Mouse (Mus musculus) gastrocnemius, adult 8-10 months (tissue): Measurements from ENCODE around the gene Efhb. TPM values are rescaled to one million over a fixed set of nuclear protein-coding genes. Genes with fewer than 3 reads are reported as not detected.

Experiments used
- DNase-seq, 2 experiments: peaks; one replicate each; pipeline ENCODE4 v3.0.0; 2022; ENCODE audit warnings: low spot score in 2 of 2
- total RNA-seq, 4 experiments: library from RNA; stranded (reverse); gene quantifications; 2 replicates each; pipeline ENCODE4 v1.2.4; 2022

Gene Efhb
- total RNA-seq: under 1 TPM in 2 of 4 experiments, not detected in 2; 0.08 to 0.11 TPM

GRCm38 (mm10) chr17:53462603-53463495 is at the start of gene Efhb:
Gene Efhb (minus strand): TSS chr17:53463321.
- peak; percentile 82 to 84 for DNase-seq

GRCm38 (mm10) chr17:53512311-53512951 is 49.3 kb upstream of the Efhb start:
- no peak for DNase-seq

GRCm38 (mm10) chr17:53502966-53503365 is 39.8 kb upstream of the Efhb start:
- no peak for DNase-seq

GRCm38 (mm10) chr17:53489007-53489378 is 25.9 kb upstream of the Efhb start:
- no peak for DNase-seq

GRCm38 (mm10) chr17:53488291-53489006 is 25.3 kb upstream of the Efhb start:
- DNase-seq: no peak

- no peak for DNase-seq
Measured at GRCm38 (mm10) chr17:53480433-53480832, 17.3 kb upstream of the Efhb start.

- DNase-seq: peak; percentile 22 to 38
Measured at GRCm38 (mm10) chr17:53479604-53480041, 16.5 kb upstream of the Efhb start.

GRCm38 (mm10) chr17:53478858-53479603 is 15.9 kb upstream of the Efhb start, which contains the start of gene Rab5a:
Gene Rab5a (plus strand): TSS chr17:53479234.
- DNase-seq: peak; percentile 98 to 99

GRCm38 (mm10) chr17:53478066-53478857 is 15.1 kb upstream of the Efhb start:
- DNase-seq: no peak

- DNase-seq: no peak
Measured at GRCm38 (mm10) chr17:53468697-53469096, 5.6 kb upstream of the Efhb start.

GRCm38 (mm10) chr17:53465569-53465968 is 2.4 kb upstream of the Efhb start:
- DNase-seq: no peak

GRCm38 (mm10) chr17:53463496-53463840 is 347 bp upstream of the Efhb start:
- DNase-seq: no peak

GRCm38 (mm10) chr17:53456742-53457141 is 6.4 kb downstream of the Efhb start:
- DNase-seq: no peak

- DNase-seq: no peak
Measured at GRCm38 (mm10) chr17:53456152-53456551, 7.0 kb downstream of the Efhb start.

GRCm38 (mm10) chr17:53402689-53403306 is 60.3 kb downstream of the Efhb start:
- DNase-seq: peak in 1 of 2 experiments; percentile 6

- DNase-seq: no peak
Measured at GRCm38 (mm10) chr17:53393201-53393600, 69.9 kb downstream of the Efhb start.

GRCm38 (mm10) chr17:53389507-53389906 is 73.6 kb downstream of the Efhb start:
- no peak for DNase-seq

GRCm38 (mm10) chr17:53387581-53388473 is 75.3 kb downstream of the Efhb start:
- DNase-seq: no peak

- DNase-seq: no peak
Measured at GRCm38 (mm10) chr17:53386863-53387262, 76.3 kb downstream of the Efhb start.
